Mouse (Mus musculus) embryonic fibroblast, embryonic 13.5 days (primary cell): ENCODE data around the gene Gm32802.
"Not testable (repeated sequence)": the region's sequence is repeated elsewhere in the genome, so short reads cannot be mapped to it uniquely, and the experiment has no call there.

ENCODE experiments used
- CTCF ChIP-seq: IDR thresholded peaks from 2 replicates; pipeline ENCODE4 v1.5.1; 2011; ENCODE audit warnings: mild to moderate bottlenecking, control low read depth, low read length, moderate library complexity, borderline replicate concordance; ENCODE audit not compliant: insufficient read depth
- POLR2A ChIP-seq: IDR thresholded peaks from 2 replicates; pipeline ENCODE4 v1.6.1; 2011; ENCODE audit warnings: low read depth, mild to moderate bottlenecking, control low read depth, low read length, moderate library complexity

DNA sequence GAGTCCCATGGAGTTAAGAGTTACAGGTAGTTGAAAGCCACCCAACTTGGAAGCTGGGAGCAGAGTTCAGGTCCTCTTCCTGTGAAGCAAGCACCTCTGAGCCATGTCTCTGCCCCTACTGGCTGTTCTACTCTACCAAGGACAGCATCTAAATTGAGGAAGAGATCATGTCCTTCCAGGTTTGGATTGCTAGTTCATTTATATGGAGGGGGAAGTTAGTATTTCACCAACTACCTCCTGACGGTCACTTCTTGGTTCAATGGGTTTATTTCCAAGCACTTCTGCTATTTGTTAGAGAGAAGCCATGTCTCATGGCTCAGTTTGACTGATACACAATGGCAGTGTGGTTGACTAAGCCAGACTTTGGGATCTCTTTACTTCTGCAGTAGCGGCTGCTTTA is 30.9 kb upstream of the Gm32802 start:
- TF ChIP-seq CTCF, POLR2A: not testable (repeated sequence)
